Mouse (Mus musculus): ENCODE data around the gene Fam19a5. TPM values are rescaled to one million over a fixed set of nuclear protein-coding genes. Genes with fewer than 3 reads are reported as not detected.

Gene Fam19a5
- total and polyA plus RNA-seq, 2 experiments from 2014 or later = 33.0 to 145 TPM

- WGBS = 65% methylated on average over 1 of the region's 1 CpGs
- H3K9me3 ChIP-seq (ENCODE audit: low read length) = no peaks in the 10 kb centered on the region
- no peaks in the 10 kb centered on the region; the same call in 1 of the 2 replicates for H3K27me3 ChIP-seq (ENCODE audit: insufficient read depth, low read length)
- peak; percentile 59 for TF ChIP-seq CTCF (IDR thresholded peaks at IDR 0.05)
- ATAC-seq (ENCODE audit: low FRiP score) = no peak
- no peak for DNase-seq (ENCODE audit: low spot score)
- H3K36me3 ChIP-seq (ENCODE audit: insufficient read depth, low read length) = no peaks in the 10 kb centered on the region
- no peak overlapping the region for H3K4me3 ChIP-seq (ENCODE audit: low read depth, low read length)
- H3K4me1 ChIP-seq (ENCODE audit: insufficient read depth, low read length) = no peaks in the 10 kb centered on the region
- H3K4me2 ChIP-seq (ENCODE audit: low read depth, low read length, poor library complexity, severe bottlenecking) = no peak overlapping the region
- no peak overlapping the region for H3K27ac ChIP-seq (ENCODE audit: low read depth, low read length)
- H3K9ac ChIP-seq (replicated peaks; ENCODE audit: low read length, poor library complexity, severe bottlenecking) = no peak overlapping the region
These were observed 2.4 kb upstream of the Fam19a5 start for GRCm38 (mm10) chr15:87541656-87542055.

GRCm38 (mm10) chr15:87544401-87545129 is 466 bp downstream of the Fam19a5 start:
- TF ChIP-seq CTCF (IDR thresholded peaks at IDR 0.05) = no peak
- peak overlapping the region; percentile 94 for H3K9ac ChIP-seq (replicated peaks; ENCODE audit: low read length, poor library complexity, severe bottlenecking)
- H3K27me3 ChIP-seq (ENCODE audit: insufficient read depth, low read length) = no peaks in the 10 kb centered on the region; the same call in 1 of the 2 replicates
- H3K36me3 ChIP-seq (ENCODE audit: insufficient read depth, low read length) = no peaks in the 10 kb centered on the region
- peak overlapping the region; percentile 62 for H3K4me2 ChIP-seq (ENCODE audit: low read depth, low read length, poor library complexity, severe bottlenecking)
- peak; percentile 66 for ATAC-seq (ENCODE audit: low FRiP score)
- peak; percentile 64 for DNase-seq (ENCODE audit: low spot score)
- under 1% methylated on average over 59 of the region's 84 CpGs for WGBS
- peak overlapping the region; percentile 77 for H3K27ac ChIP-seq (ENCODE audit: low read depth, low read length)
- H3K4me3 ChIP-seq (ENCODE audit: low read depth, low read length) = peak overlapping the region; percentile 90
- H3K9me3 ChIP-seq (ENCODE audit: low read length) = no peaks in the 10 kb centered on the region
- H3K4me1 ChIP-seq (ENCODE audit: insufficient read depth, low read length) = peaks cover 15% of the 10 kb centered on the region; the same call in 1 of the 2 replicates

DNA sequence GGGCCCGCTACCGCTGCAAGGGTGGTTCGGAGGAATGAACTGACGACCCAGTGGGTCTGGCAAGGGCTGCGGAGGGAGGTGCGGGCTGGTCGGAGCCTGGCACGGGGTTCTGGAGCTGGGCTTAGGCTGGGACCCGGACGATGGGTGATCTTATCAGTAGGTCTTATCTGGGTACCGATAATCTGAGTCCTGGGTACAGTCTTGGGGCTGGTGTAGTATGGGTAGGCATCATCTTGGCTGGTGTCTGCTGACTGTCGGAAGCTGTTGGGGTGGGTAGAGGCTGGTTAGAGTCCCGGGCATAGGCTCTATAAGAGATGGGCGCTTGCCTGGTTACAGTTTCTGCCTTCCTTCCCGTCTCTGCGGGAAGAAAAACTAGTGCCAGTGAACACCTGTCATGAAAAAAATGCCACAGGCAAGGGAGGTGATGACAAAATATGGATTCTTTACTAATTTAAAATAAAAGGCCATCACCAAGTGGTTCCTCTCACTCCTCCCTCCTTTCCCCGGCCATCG is 1.1 kb downstream of the Fam19a5 start:
- H3K9me3 ChIP-seq (ENCODE audit: low read length) = no peaks in the 10 kb centered on the region
- H3K36me3 ChIP-seq (ENCODE audit: insufficient read depth, low read length) = no peaks in the 10 kb centered on the region
- H3K4me1 ChIP-seq (ENCODE audit: insufficient read depth, low read length) = peaks cover 18% of the 10 kb centered on the region; the same call in 1 of the 2 replicates
- peak overlapping the region; percentile 90 for H3K4me3 ChIP-seq (ENCODE audit: low read depth, low read length)
- no peak for TF ChIP-seq CTCF (IDR thresholded peaks at IDR 0.05)
- ATAC-seq (ENCODE audit: low FRiP score) (0 out of 2 replicates have a peak, but pooled peaks have one; percentile 4), DNase-seq (ENCODE audit: low spot score) (no peak)
- H3K4me2 ChIP-seq (ENCODE audit: low read depth, low read length, poor library complexity, severe bottlenecking) = peak overlapping the region; percentile 62
- H3K27me3 ChIP-seq (ENCODE audit: insufficient read depth, low read length) = no peaks in the 10 kb centered on the region; the same call in 1 of the 2 replicates
- peak overlapping the region; percentile 94 for H3K9ac ChIP-seq (replicated peaks; ENCODE audit: low read length, poor library complexity, severe bottlenecking)
- H3K27ac ChIP-seq (ENCODE audit: low read depth, low read length) = peak overlapping the region; percentile 77; the same call in 1 of the 2 replicates
- 9% methylated on average over 18 of the region's 18 CpGs for WGBS

- ATAC-seq (ENCODE audit: low FRiP score) = no peak
- peaks cover 18% of the 10 kb centered on the region; the same call in 1 of the 2 replicates for H3K4me1 ChIP-seq (ENCODE audit: insufficient read depth, low read length)
- no peaks in the 10 kb centered on the region; the same call in 1 of the 2 replicates for H3K27me3 ChIP-seq (ENCODE audit: insufficient read depth, low read length)
- H3K27ac ChIP-seq (ENCODE audit: low read depth, low read length) = no peak overlapping the region
- no peak for TF ChIP-seq CTCF (IDR thresholded peaks at IDR 0.05)
- 23% methylated on average over 8 of the region's 8 CpGs for WGBS
- DNase-seq (ENCODE audit: low spot score) = no peak
- H3K9ac ChIP-seq (replicated peaks; ENCODE audit: low read length, poor library complexity, severe bottlenecking) = peak overlapping the region; percentile 94
- peak overlapping the region; percentile 90 for H3K4me3 ChIP-seq (ENCODE audit: low read depth, low read length)
- no peaks in the 10 kb centered on the region for H3K36me3 ChIP-seq (ENCODE audit: insufficient read depth, low read length)
- H3K9me3 ChIP-seq (ENCODE audit: low read length) = no peaks in the 10 kb centered on the region
- peak overlapping the region; percentile 62 for H3K4me2 ChIP-seq (ENCODE audit: low read depth, low read length, poor library complexity, severe bottlenecking)
These were observed 1.7 kb downstream of the Fam19a5 start for GRCm38 (mm10) chr15:87545731-87546360.

DNA sequence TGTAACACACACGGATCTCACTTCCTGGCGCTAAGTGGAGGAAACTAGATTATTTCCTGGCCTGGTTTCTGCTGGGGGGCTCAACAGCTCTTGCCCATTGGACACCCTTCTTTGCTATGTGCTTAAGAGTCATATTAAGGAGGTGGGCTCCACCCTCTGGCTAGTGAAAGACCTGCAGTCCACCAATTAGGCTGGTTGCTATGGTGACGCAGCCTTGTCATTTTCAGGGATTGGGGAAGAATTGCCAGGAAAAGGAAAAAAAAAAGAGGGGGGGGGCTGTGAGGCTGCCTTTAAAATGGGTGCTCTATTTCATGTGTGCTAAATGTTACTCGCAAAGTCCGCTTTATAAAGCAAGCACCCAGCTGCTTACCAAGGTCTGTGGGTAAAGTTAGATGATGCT is 2.9 kb downstream of the Fam19a5 start:
- Histone ChIP-seq H3K4me3 (ENCODE audit: low read depth, low read length) (peak overlapping the region; percentile 90), H3K36me3 (ENCODE audit: insufficient read depth, low read length) (no peaks in the 10 kb centered on the region), H3K27ac (ENCODE audit: low read depth, low read length) (no peak overlapping the region), H3K27me3 (ENCODE audit: insufficient read depth, low read length) (no peaks in the 10 kb centered on the region; the same call in 1 of the 2 replicates), H3K9ac (replicated peaks; ENCODE audit: low read length, poor library complexity, severe bottlenecking) (no peak overlapping the region), H3K4me1 (ENCODE audit: insufficient read depth, low read length) (peaks cover 18% of the 10 kb centered on the region; the same call in 1 of the 2 replicates), H3K9me3 (ENCODE audit: low read length) (no peaks in the 10 kb centered on the region), H3K4me2 (ENCODE audit: low read depth, low read length, poor library complexity, severe bottlenecking) (peak overlapping the region; percentile 62)
- DNase-seq (ENCODE audit: low spot score) (peak; percentile 94), ATAC-seq (ENCODE audit: low FRiP score) (no peak)
- 18% methylated on average over 5 of the region's 5 CpGs for WGBS
- TF ChIP-seq CTCF (IDR thresholded peaks at IDR 0.05) = peak; percentile 85

Measured in midbrain, postnatal 0 days (tissue).